10 mouse cellular contexts compared by ENCODE assay signal in genomic region chr1:153501644-153502321, GRCm38 (mm10). TPM values are rescaled to one million over a fixed set of nuclear protein-coding genes. Genes with fewer than 3 reads are reported as not detected.
DNase-seq lines count a peak whose midpoint lies in the region; ATAC-seq and TF ChIP-seq lines count a peak whose summit lies in the region.
"Had no signal": no experiment of that assay in that cellular context is flagged by ENCODE, and none has a peak within 500 bp of the region (broad histone marks: within the 10 kb centered on the region; RNA-seq: fewer than 3 reads in every experiment).

No protein-coding gene starts in this region.

- TF ChIP-seq EP300 in ES-Bruce4 (IDR thresholded peaks at IDR 0.05; ENCODE audit: insufficient read depth, low read depth, low read length), result no peak
- TF ChIP-seq EP300 in lung, postnatal 0 days (IDR thresholded peaks at IDR 0.05), result no peak

- WGBS in lung, postnatal 0 days, result 33% methylated on average over 5 of the region's 5 CpGs

- H3K27ac ChIP-seq in ES-Bruce4 (ENCODE audit: insufficient read depth, low read length), result peak overlapping the region; percentile 30; the same call in 1 of the 2 replicates
- no peak overlapping the region for H3K27ac ChIP-seq in lung, postnatal 0 days (ENCODE audit: low read length)
- H3K27ac ChIP-seq: forebrain, embryonic 13.5 days; limb, embryonic 15.5 days had no signal

- no peaks in the 10 kb centered on the region for H3K27me3 ChIP-seq in ES-Bruce4 (ENCODE audit: control insufficient read depth, insufficient read depth, low read length, poor library complexity, severe bottlenecking)
- no peaks in the 10 kb centered on the region for H3K27me3 ChIP-seq in lung, postnatal 0 days (replicated peaks; ENCODE audit: insufficient read depth, low read length)
- H3K27me3 ChIP-seq: forebrain, embryonic 13.5 days; limb, embryonic 15.5 days had no signal

- H3K9me3 ChIP-seq in ES-Bruce4 (replicated peaks; ENCODE audit: control insufficient read depth, insufficient read depth, low read length, poor library complexity, severe bottlenecking), result no peaks in the 10 kb centered on the region
- H3K9me3 ChIP-seq in lung, postnatal 0 days (ENCODE audit: low read length), result no peaks in the 10 kb centered on the region
- H3K9me3 ChIP-seq: forebrain, embryonic 13.5 days; limb, embryonic 15.5 days had no signal

- no peak for TF ChIP-seq CTCF in ES-Bruce4 (IDR thresholded peaks at IDR 0.05; ENCODE audit: low read depth, low read length)
- TF ChIP-seq CTCF in lung, postnatal 0 days (IDR thresholded peaks at IDR 0.05), result no peak

- no peak overlapping the region for H3K4me2 ChIP-seq in lung, postnatal 0 days (replicated peaks; ENCODE audit: low read depth, low read length)
- H3K4me2 ChIP-seq: forebrain, embryonic 13.5 days; limb, embryonic 15.5 days had no signal

- TF ChIP-seq POLR2A in ES-Bruce4 (IDR thresholded peaks at IDR 0.05; ENCODE audit: insufficient read depth, low read length), result no peak

- no peaks in the 10 kb centered on the region for H3K36me3 ChIP-seq in ES-Bruce4 (ENCODE audit: control insufficient read depth, insufficient read depth, low read length, poor library complexity, severe bottlenecking)
- H3K36me3 ChIP-seq in lung, postnatal 0 days (ENCODE audit: insufficient read depth, low read length), result no peaks in the 10 kb centered on the region
- H3K36me3 ChIP-seq: limb, embryonic 15.5 days had no signal

- H3K9ac ChIP-seq in ES-Bruce4 (ENCODE audit: low read depth, poor library complexity, severe bottlenecking), result peak overlapping the region; percentile 3; the same call in 1 of the 2 replicates
- H3K9ac ChIP-seq in lung, postnatal 0 days (replicated peaks; ENCODE audit: low read depth), result no peak overlapping the region
- H3K9ac ChIP-seq: forebrain, embryonic 13.5 days; limb, embryonic 15.5 days had no signal

- ATAC-seq in lung, postnatal 0 days, result peak; percentile 80
- ATAC-seq: forebrain, embryonic 13.5 days had no signal

- peaks cover 5% of the 10 kb centered on the region for H3K4me1 ChIP-seq in ES-Bruce4 (ENCODE audit: control insufficient read depth, insufficient read depth, low read length)
- H3K4me1 ChIP-seq in lung, postnatal 0 days (ENCODE audit: insufficient read depth, low read depth, low read length), result no peaks in the 10 kb centered on the region
- H3K4me1 ChIP-seq: forebrain, embryonic 13.5 days; limb, embryonic 15.5 days had no signal

- peak; percentile 12 for DNase-seq in gastrocnemius, postnatal 10 days
- DNase-seq in gastrocnemius, adult 8-10 months (ENCODE audit: low spot score in 2 of 2), result no peak
- DNase-seq in heart, postnatal 36 days, result peak; percentile 26 to 29
- peak; percentile 68 for DNase-seq in lung, postnatal 0 days (ENCODE audit: low spot score)
- no peak for DNase-seq in embryo, embryonic 11 days
- DNase-seq in natural killer cell, adult 2 months (ENCODE audit: low spot score in 2 of 2), result no peak
- no peak for DNase-seq in spleen, postnatal 36 days (ENCODE audit: low spot score in 2 of 2)

- intact Hi-C loops in heart, postnatal 36 days (cut with DNase I), result no loop called here

- H3K4me3 ChIP-seq in ES-Bruce4 (ENCODE audit: low read depth, low read length), result no peak overlapping the region
- H3K4me3 ChIP-seq in lung, postnatal 0 days (ENCODE audit: low read depth, low read length), result no peak overlapping the region
- H3K4me3 ChIP-seq: forebrain, embryonic 13.5 days; limb, embryonic 15.5 days had no signal

RNA-seq across cellular contexts. Expression of gene Dhx9, which starts 14.3 kb away (rescaled TPM):
- 10 to 100 TPM; 55.1 to 63.6 TPM for total RNA-seq in gastrocnemius, postnatal 10 days (2021)
- 10 to 100 TPM; 18.8 to 23.4 (median 20.3) TPM for total RNA-seq in gastrocnemius, adult 8-10 months (2022)
- polyA plus RNA-seq in ES-Bruce4 (2011; ENCODE audit: insufficient read depth, insufficient read length, low read depth, missing spikeins), result 257 and 282 TPM in 2 replicates
- total RNA-seq in heart, postnatal 36 days (2021), result 10 to 100 TPM; 49.5 to 50.9 TPM
- 14.0 and 16.3 TPM in 2 replicates for polyA plus RNA-seq in lung, postnatal 0 days (2015; fragmentation: Nextera tagmentation; extraction: Ambion mirVana)

RNA-seq across cellular contexts. Expression of gene Npl, which starts 48.1 kb away (rescaled TPM):
- 1 to 10 TPM; 2.9 to 3.3 TPM for total RNA-seq in gastrocnemius, postnatal 10 days (2021)
- total RNA-seq in gastrocnemius, adult 8-10 months (2022), result 1 to 10 TPM; 1.6 to 2.7 (median 1.8) TPM
- 9.2 and 10.0 TPM in 2 replicates for polyA plus RNA-seq in ES-Bruce4 (2011; ENCODE audit: insufficient read depth, insufficient read length, low read depth, missing spikeins)
- 1 to 10 TPM; 1.6 to 1.7 TPM for total RNA-seq in heart, postnatal 36 days (2021)
- polyA plus RNA-seq in lung, postnatal 0 days (2015; fragmentation: Nextera tagmentation; extraction: Ambion mirVana), result 4.0 and 4.9 TPM in 2 replicates

Comparison
In these comparisons a context has a peak if more than half of its experiments do, and no peak if none do; other contexts are left out.
1. DNase-seq: peak in gastrocnemius, postnatal 10 days (single experiment), heart, postnatal 36 days (2 of 2) and lung, postnatal 0 days (single experiment); none in gastrocnemius, adult 8-10 months (0 of 2), embryo, embryonic 11 days (single experiment), natural killer cell, adult 2 months (0 of 2) and spleen, postnatal 36 days (0 of 2).